Mouse (Mus musculus) CH12.LX (cell line): ENCODE measurements at regions not wholly inside any gene's neighbourhood (a gene's known extent, or its start where the extent isn't known, plus 50 kb on each side); places are given as distances from the start of the nearest gene placed in this dataset.

Experiments
- DNase-seq: peaks from one replicate; pipeline ENCODE4 v3.0.0-alpha.2; 2013; ENCODE audit errors: extremely low read depth
- H3K27ac ChIP-seq: 2 replicates; pipeline ENCODE4 v1.5.1; 2012; ENCODE audit warnings: low read depth, mild to moderate bottlenecking, control low read depth, moderate library complexity; ENCODE audit not compliant: insufficient read depth
- H3K27me3 ChIP-seq: replicated peaks from 2 replicates; pipeline ENCODE3; 2012; ENCODE audit warnings: inconsistent platforms
- H3K36me3 ChIP-seq, 2 experiments: replicated peaks in 1 of 2; 2 replicates each; pipeline versions ENCODE3 to v1.6.1; 2012; ENCODE audit warnings: inconsistent platforms in 1 of 2, low read length in 1 of 2, mild to moderate bottlenecking in 1 of 2, mixed read lengths in 1 of 2, moderate library complexity in 1 of 2; ENCODE audit not compliant: control insufficient read depth in 1 of 2, insufficient read depth in 1 of 2
- H3K4me1 ChIP-seq, 2 experiments: 2 replicates each; pipeline ENCODE4 v1.6.1; 2012; ENCODE audit warnings: inconsistent platforms in 1 of 2, moderate library complexity in 1 of 2; ENCODE audit not compliant: insufficient read depth in 2 of 2, control insufficient read depth in 1 of 2
- H3K4me2 ChIP-seq: 2 replicates; pipeline ENCODE4 v1.6.1; 2012; ENCODE audit warnings: low read depth, mild to moderate bottlenecking, control low read depth; ENCODE audit not compliant: poor library complexity, insufficient read depth, severe bottlenecking
- H3K4me3 ChIP-seq, 3 experiments: fragments of 150-350 bp in 1 of 3; sonication (generic) in 1 of 3; replicated peaks in 1 of 3; 2 replicates each; pipeline versions ENCODE3 to v1.5.1; 2011 to 2012; ENCODE audit warnings: low read depth in 2 of 3, low read length in 2 of 3, mild to moderate bottlenecking in 2 of 3, moderate library complexity in 2 of 3, control low read depth in 1 of 3, improper control_type of control experiment in 1 of 3, inconsistent platforms in 1 of 3, mixed read lengths in 1 of 3; ENCODE audit not compliant: poor library complexity in 1 of 3
- H3K79me2 ChIP-seq: replicated peaks from 2 replicates; pipeline ENCODE4 v1.6.1; 2012; ENCODE audit warnings: mild to moderate bottlenecking, moderate library complexity; ENCODE audit not compliant: control insufficient read depth, poor library complexity, insufficient read depth, severe bottlenecking; ENCODE audit errors: extremely low read depth
- H3K9ac ChIP-seq: 2 replicates; pipeline ENCODE4 v1.6.1; 2012; ENCODE audit warnings: low read depth, mild to moderate bottlenecking, control low read depth, moderate library complexity; ENCODE audit not compliant: insufficient read depth
- H3K9me3 ChIP-seq: replicated peaks from 2 replicates; pipeline ENCODE3; 2012; ENCODE audit warnings: low read length, inconsistent platforms, mixed read lengths
- BHLHE40 ChIP-seq: IDR thresholded peaks from 2 replicates; pipeline ENCODE4 v1.6.1; 2011; ENCODE audit warnings: mild to moderate bottlenecking, low read depth, low read length, improper control_type of control experiment
- CHD1 ChIP-seq: IDR thresholded peaks from 2 replicates; pipeline ENCODE4 v1.6.1; 2012; ENCODE audit warnings: low read depth, low read length, improper control_type of control experiment, inconsistent platforms
- CHD2 ChIP-seq: IDR thresholded peaks from 2 replicates; pipeline ENCODE4 v1.6.1; 2011; ENCODE audit warnings: low read length, improper control_type of control experiment
- ETS1 ChIP-seq: conservative IDR thresholded peaks from 2 replicates; pipeline ENCODE4 v1.6.1; 2012; ENCODE audit warnings: low read depth, mild to moderate bottlenecking, inconsistent platforms, low read length, improper control_type of control experiment, moderate library complexity
- GABPA ChIP-seq: IDR thresholded peaks from 2 replicates; pipeline ENCODE4 v1.6.1; 2012; ENCODE audit warnings: low read depth, low read length, improper control_type of control experiment, inconsistent platforms; ENCODE audit not compliant: insufficient replicate concordance
- JUN ChIP-seq: IDR thresholded peaks from 2 replicates; pipeline ENCODE4 v1.6.1; 2011; ENCODE audit warnings: low read depth, mild to moderate bottlenecking, low read length, improper control_type of control experiment, moderate library complexity; ENCODE audit not compliant: insufficient read depth
- KAT2A ChIP-seq: IDR thresholded peaks from 2 replicates; pipeline ENCODE4 v1.6.1; 2012; ENCODE audit warnings: low read length, improper control_type of control experiment, inconsistent platforms; ENCODE audit not compliant: insufficient replicate concordance
- MAFK ChIP-seq: IDR thresholded peaks from 2 replicates; pipeline ENCODE4 v1.6.1; 2011; ENCODE audit warnings: low read length, improper control_type of control experiment; ENCODE audit not compliant: insufficient replicate concordance
- MAX ChIP-seq: IDR thresholded peaks from 2 replicates; pipeline ENCODE4 v1.6.1; 2011; ENCODE audit warnings: low read length, improper control_type of control experiment
- MAZ ChIP-seq: IDR thresholded peaks from 2 replicates; pipeline ENCODE4 v1.6.1; 2012; ENCODE audit warnings: low read depth, mild to moderate bottlenecking, inconsistent platforms, low read length, improper control_type of control experiment, moderate library complexity
- MXI1 ChIP-seq: IDR thresholded peaks from 2 replicates; pipeline ENCODE4 v1.6.1; 2011; ENCODE audit warnings: mild to moderate bottlenecking, low read depth, low read length, improper control_type of control experiment
- MYC ChIP-seq: IDR thresholded peaks from 2 replicates; pipeline ENCODE4 v1.6.1; 2011; ENCODE audit warnings: low read depth, mild to moderate bottlenecking, improper control_type of control experiment, low read length
- NRF1 ChIP-seq: IDR thresholded peaks from 2 replicates; pipeline ENCODE4 v1.6.1; 2014; ENCODE audit warnings: low read depth, mild to moderate bottlenecking, inconsistent platforms, low read length, improper control_type of control experiment, moderate library complexity
- PAX5 ChIP-seq: IDR thresholded peaks from 2 replicates; pipeline ENCODE4 v1.6.1; 2012; ENCODE audit warnings: low read length, inconsistent platforms, mixed read lengths
- POLR2A ChIP-seq: IDR thresholded peaks from 2 replicates; pipeline ENCODE4 v1.6.1; 2011; ENCODE audit warnings: low read depth, mild to moderate bottlenecking, improper control_type of control experiment, low read length
- RAD21 ChIP-seq: IDR thresholded peaks from 2 replicates; pipeline ENCODE4 v1.6.1; 2011; ENCODE audit warnings: low read depth, mild to moderate bottlenecking, low read length, improper control_type of control experiment, moderate library complexity
- SIN3A ChIP-seq: IDR thresholded peaks from 2 replicates; pipeline ENCODE4 v1.6.1; 2012; ENCODE audit warnings: low read length, improper control_type of control experiment, inconsistent platforms
- SMC3 ChIP-seq: IDR thresholded peaks from 2 replicates; pipeline ENCODE4 v1.6.1; 2011; ENCODE audit warnings: low read depth, low read length, improper control_type of control experiment
- TBP ChIP-seq: conservative IDR thresholded peaks from 2 replicates; pipeline ENCODE4 v1.6.1; 2011; ENCODE audit warnings: low read depth, low read length, improper control_type of control experiment
- TCF12 ChIP-seq: IDR thresholded peaks from 2 replicates; pipeline ENCODE4 v1.6.1; 2014; ENCODE audit warnings: low read depth, mild to moderate bottlenecking, inconsistent platforms, low read length, improper control_type of control experiment
- UBTF ChIP-seq: IDR thresholded peaks from 2 replicates; pipeline ENCODE4 v1.6.1; 2012; ENCODE audit warnings: low read depth, mild to moderate bottlenecking, inconsistent platforms, low read length, improper control_type of control experiment, moderate library complexity
- USF1 ChIP-seq: IDR thresholded peaks from 2 replicates; pipeline ENCODE4 v1.6.1; 2014; ENCODE audit warnings: low read depth, mild to moderate bottlenecking, inconsistent platforms, low read length, improper control_type of control experiment
- ZKSCAN1 ChIP-seq: IDR thresholded peaks from 2 replicates; pipeline ENCODE4 v1.6.1; 2012; ENCODE audit warnings: low read depth, inconsistent platforms, low read length, improper control_type of control experiment, borderline replicate concordance
- dilution Hi-C: fragments of 300-500 bp; cut with MboI; formaldehyde crosslinking; loops from 2 replicates; pipeline ENCODE4 v1.14.3; 2020; ENCODE audit warnings: low sequenced_read_pairs; ENCODE audit not compliant: extremely low pct_unique_long_range_greater_than_20kb, extremely low pct_ligation_motif_present
- in situ Hi-C: fragments of 300-500 bp; cut with MboI; formaldehyde crosslinking; loops from 3 replicates; pipeline ENCODE4 v1.14.3; 2019; ENCODE audit warnings: low sequenced_read_pairs, low pct_ligation_motif_present, low pct_unique_long_range_greater_than_20kb, mixed read lengths

DNA sequence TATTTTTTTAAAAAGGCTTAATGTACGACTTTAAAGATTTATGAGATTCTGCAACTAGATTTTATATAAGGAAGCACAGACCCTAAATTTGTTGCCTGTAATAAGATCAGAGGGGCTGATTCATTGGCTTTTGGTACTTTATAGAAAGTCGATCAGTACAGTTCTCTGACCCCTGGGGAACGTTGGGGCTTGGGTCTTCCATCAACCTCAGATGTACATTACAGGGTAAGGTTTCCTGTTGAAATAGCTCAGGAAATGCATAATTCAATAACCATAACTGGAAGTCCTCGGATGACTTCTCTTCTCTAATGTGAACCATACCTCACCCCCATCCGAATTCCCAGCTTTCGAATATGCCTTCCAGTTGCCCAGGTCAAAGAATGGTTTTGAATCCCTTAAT lies 247.4 kb downstream of the Glrx3 start:
- no peak for TF ChIP-seq PAX5
- TF ChIP-seq CHD2, result no peak
- no peak for TF ChIP-seq UBTF
- no peak for TF ChIP-seq POLR2A
- TF ChIP-seq CHD1, result no peak
- TF ChIP-seq JUN, result no peak
- TF ChIP-seq SMC3, result no peak
- no peak for TF ChIP-seq MAFK
- TF ChIP-seq USF1, result no peak
- no peak for TF ChIP-seq MXI1
- no peak for TF ChIP-seq RAD21
- TF ChIP-seq MAX, result no peak
- no peak for TF ChIP-seq MAZ
- TF ChIP-seq KAT2A, result no peak
- TF ChIP-seq NRF1, result no peak
- no peak for TF ChIP-seq MYC
- no peak for TF ChIP-seq TBP
- TF ChIP-seq TCF12, result no peak
- TF ChIP-seq ETS1, result no peak
- dilution Hi-C loops, result no loop called here

DNA sequence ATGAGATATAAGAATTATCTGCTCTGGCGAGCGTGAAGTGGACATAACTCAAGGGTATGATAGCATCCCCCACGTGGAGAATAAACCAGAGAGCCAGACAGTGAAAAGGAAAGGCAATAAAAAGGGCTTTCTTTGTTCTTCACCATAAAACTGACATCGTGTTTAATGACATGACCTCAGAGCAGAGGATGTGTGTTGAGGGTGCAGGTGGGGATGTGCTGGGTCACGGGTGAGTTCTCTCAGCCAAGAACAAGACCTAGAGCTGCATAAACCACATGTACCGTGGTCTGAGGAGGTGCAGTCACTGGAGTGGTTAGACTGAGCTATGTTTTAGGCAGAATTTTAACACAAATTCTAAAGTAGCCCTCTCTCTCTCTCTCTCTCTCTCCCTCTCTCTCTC lies 247.9 kb downstream of the Glrx3 start:
- Histone ChIP-seq H3K4me3 (no peak overlapping the region), H3K9me3 (no peaks in the 10 kb centered on the region), H3K4me1 (no peaks in the 10 kb centered on the region), H3K27ac (no peak overlapping the region), H3K36me3 (no peaks in the 10 kb centered on the region), H3K9ac (no peak overlapping the region), H3K4me2 (no peak overlapping the region), H3K27me3 (peaks cover 88% of the 10 kb centered on the region), H3K79me2 (no peaks in the 10 kb centered on the region)
- TF ChIP-seq JUN (no peak), SIN3A (no peak), SMC3 (no peak), BHLHE40 (no peak), GABPA (no peak), MAX (no peak), ZKSCAN1 (no peak), MXI1 (no peak), CHD2 (no peak), POLR2A (no peak), MAFK (no peak), TBP (no peak), MAZ (no peak)
- no peak for DNase-seq
- in situ Hi-C loops (no loop called here), dilution Hi-C loops (no loop called here)

More for the DNA sequence above, 247.4 kb downstream of the Glrx3 start:
- DNase-seq, result no peak
- no peaks in the 10 kb centered on the region for H3K4me1 ChIP-seq
- H3K9me3 ChIP-seq, result no peaks in the 10 kb centered on the region
- no peaks in the 10 kb centered on the region for H3K36me3 ChIP-seq
- no peak overlapping the region for H3K4me2 ChIP-seq
- no peak overlapping the region for H3K9ac ChIP-seq
- H3K27ac ChIP-seq, result no peak overlapping the region
- no peaks in the 10 kb centered on the region for H3K79me2 ChIP-seq
- in situ Hi-C loops, result no loop called here
- peaks cover 87% of the 10 kb centered on the region for H3K27me3 ChIP-seq
- no peak overlapping the region for H3K4me3 ChIP-seq
